ENCODE assay signal across 15 mouse cellular contexts in the genomic region with DNA sequence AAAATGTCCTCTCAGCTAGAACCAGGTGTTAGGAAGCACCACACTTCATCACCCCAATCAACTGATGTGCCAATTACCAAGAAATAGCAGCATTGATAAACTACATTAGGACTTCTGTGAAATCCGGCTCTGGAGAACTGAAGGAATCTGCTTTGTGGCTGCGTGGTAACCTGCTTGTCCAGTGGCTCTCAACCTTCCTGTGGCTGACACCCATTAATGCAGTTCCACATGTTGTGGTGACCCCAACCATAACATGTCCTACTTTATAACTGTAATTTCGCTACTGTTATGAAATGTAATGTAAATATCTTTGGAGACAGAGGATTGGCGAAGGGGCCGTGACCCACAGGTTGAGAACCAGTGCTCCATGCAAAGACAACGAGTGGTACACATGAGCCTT.
"Had no signal": no experiment of that assay in that cellular context is flagged by ENCODE, and none has a peak within 500 bp of the region (broad histone marks: within the 10 kb centered on the region; RNA-seq: fewer than 3 reads in every experiment).

No protein-coding gene starts in this region.

- H3K36me3 ChIP-seq: neural tube, embryonic 13.5 days; neural tube, embryonic 15.5 days; stomach, embryonic 15.5 days had no signal

- H3K27me3 ChIP-seq: neural tube, embryonic 13.5 days; neural tube, embryonic 15.5 days; stomach, embryonic 15.5 days had no signal

- H3K4me3 ChIP-seq: neural tube, embryonic 13.5 days; neural tube, embryonic 15.5 days; stomach, embryonic 15.5 days had no signal

- H3K27ac ChIP-seq: neural tube, embryonic 13.5 days; neural tube, embryonic 15.5 days; stomach, embryonic 15.5 days; stomach, postnatal 0 days had no signal

- H3K4me1 ChIP-seq: stomach, embryonic 15.5 days had no signal

- DNase-seq: right cerebral cortex, adult 18-20 months; right cerebral cortex, postnatal 14 days; right cerebral cortex, postnatal 25 days; right cerebral cortex, postnatal 4 days; spleen, adult 18-20 months; thymus, adult 18-20 months; thymus, adult 2 months; thymus, postnatal 14 days; thymus, postnatal 25 days; thymus, postnatal 36 days; thymus, postnatal 4 days had no signal

- H3K9ac ChIP-seq: neural tube, embryonic 13.5 days; neural tube, embryonic 15.5 days; stomach, embryonic 15.5 days had no signal

- H3K9me3 ChIP-seq: neural tube, embryonic 13.5 days; neural tube, embryonic 15.5 days; stomach, embryonic 15.5 days had no signal

- H3K4me2 ChIP-seq: neural tube, embryonic 13.5 days; neural tube, embryonic 15.5 days; stomach, embryonic 15.5 days had no signal
